Mouse (Mus musculus): ENCODE data around the gene Paqr7.
A peak's percentile ranks its signal among the peaks of the same experiment; 100 is the strongest.

Gene Paqr7

GRCm38 (mm10) chr4:134503686-134504357 is 7.3 kb downstream of the Paqr7 start:
- DNase-seq (ENCODE audit: low read depth): no peak

GRCm38 (mm10) chr4:134505303-134505789 is 8.8 kb downstream of the Paqr7 start:
- no peak for DNase-seq (ENCODE audit: low read depth)

GRCm38 (mm10) chr4:134505966-134506594 is 9.6 kb downstream of the Paqr7 start:
- no peak for DNase-seq (ENCODE audit: low read depth)

GRCm38 (mm10) chr4:134506713-134507112 is 10.2 kb downstream of the Paqr7 start:
- no peak for DNase-seq (ENCODE audit: low read depth)

- no peak for DNase-seq (ENCODE audit: low read depth)
Observed at GRCm38 (mm10) chr4:134510396-134510795, 13.9 kb downstream of the Paqr7 start.

GRCm38 (mm10) chr4:134510845-134511411 is 14.4 kb downstream of the Paqr7 start, which contains the start of gene Aunip:
Aunip (plus strand) TSS chr4:134510999.
- peak; percentile 70 for DNase-seq (ENCODE audit: low read depth)

GRCm38 (mm10) chr4:134511730-134512129 is 15.2 kb downstream of the Paqr7 start:
- no peak for DNase-seq (ENCODE audit: low read depth)

- DNase-seq (ENCODE audit: low read depth): no peak
Observed at GRCm38 (mm10) chr4:134512798-134513197, 16.3 kb downstream of the Paqr7 start.

- DNase-seq (ENCODE audit: low read depth): no peak
Observed at GRCm38 (mm10) chr4:134514309-134514930, 17.9 kb downstream of the Paqr7 start.

GRCm38 (mm10) chr4:134515614-134516013 is 19.1 kb downstream of the Paqr7 start:
- DNase-seq (ENCODE audit: low read depth): no peak

GRCm38 (mm10) chr4:134516981-134517380 is 20.5 kb downstream of the Paqr7 start:
- DNase-seq (ENCODE audit: low read depth): no peak

- DNase-seq (ENCODE audit: low read depth): no peak
Observed at GRCm38 (mm10) chr4:134517719-134518118, 21.2 kb downstream of the Paqr7 start.

GRCm38 (mm10) chr4:134518541-134518940 is 22.0 kb downstream of the Paqr7 start:
- DNase-seq (ENCODE audit: low read depth): no peak

GRCm38 (mm10) chr4:134519281-134519680 is 22.8 kb downstream of the Paqr7 start:
- no peak for DNase-seq (ENCODE audit: low read depth)

- DNase-seq (ENCODE audit: low read depth): no peak
Observed at GRCm38 (mm10) chr4:134523447-134523846, 26.9 kb downstream of the Paqr7 start.

- DNase-seq (ENCODE audit: low read depth): no peak
Observed at GRCm38 (mm10) chr4:134525806-134526205, 29.3 kb downstream of the Paqr7 start.

GRCm38 (mm10) chr4:134526220-134526619 is 29.7 kb downstream of the Paqr7 start:
- DNase-seq (ENCODE audit: low read depth): no peak

GRCm38 (mm10) chr4:134532928-134533327 is 36.4 kb downstream of the Paqr7 start:
- no peak for DNase-seq (ENCODE audit: low read depth)

- no peak for DNase-seq (ENCODE audit: low read depth)
Observed at GRCm38 (mm10) chr4:134533421-134533820, 36.9 kb downstream of the Paqr7 start.

- no peak for DNase-seq (ENCODE audit: low read depth)
Observed at GRCm38 (mm10) chr4:134534124-134534886, 37.8 kb downstream of the Paqr7 start.

GRCm38 (mm10) chr4:134534932-134535786 is 38.7 kb downstream of the Paqr7 start, which contains the start of gene Mtfr1l:
Mtfr1l (minus strand) TSS chr4:134535387.
- DNase-seq (ENCODE audit: low read depth): peak; percentile 90
